Mouse (Mus musculus): ENCODE data around the gene Pomgnt1.

The Pomgnt1 gene

DNA sequence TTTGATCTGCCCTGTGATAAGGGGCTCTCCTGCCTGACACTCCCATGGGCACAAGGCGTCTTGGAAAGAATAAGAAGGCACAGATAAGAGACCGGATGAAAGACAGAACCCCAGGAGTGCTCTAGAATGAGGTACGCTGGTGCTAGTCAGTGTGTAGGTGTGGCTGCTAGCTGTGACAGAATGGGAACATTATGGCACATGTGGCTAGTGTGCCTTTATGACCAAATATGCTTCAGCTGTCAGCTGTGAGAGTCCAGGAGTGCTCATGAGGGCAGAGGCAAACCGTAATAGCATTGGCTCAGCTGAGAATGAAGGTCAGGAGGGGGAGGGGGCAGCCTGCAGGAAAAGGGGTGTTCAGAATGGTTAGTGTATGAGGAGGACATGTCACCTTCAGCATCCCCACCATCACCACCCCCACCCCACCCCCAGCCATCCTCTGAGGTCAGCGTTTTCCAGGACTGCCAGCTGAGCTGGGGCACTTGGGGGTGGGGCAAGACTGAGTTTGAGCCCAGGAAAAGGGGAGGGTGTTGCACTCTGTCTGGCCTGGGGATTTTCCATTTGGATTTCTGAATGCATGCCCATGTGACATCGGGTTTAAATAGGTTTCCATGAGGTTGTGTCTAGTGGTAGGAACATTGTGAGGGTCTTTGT, 51.0 kb downstream of the Pomgnt1 start:
- no peak for DNase-seq

DNA sequence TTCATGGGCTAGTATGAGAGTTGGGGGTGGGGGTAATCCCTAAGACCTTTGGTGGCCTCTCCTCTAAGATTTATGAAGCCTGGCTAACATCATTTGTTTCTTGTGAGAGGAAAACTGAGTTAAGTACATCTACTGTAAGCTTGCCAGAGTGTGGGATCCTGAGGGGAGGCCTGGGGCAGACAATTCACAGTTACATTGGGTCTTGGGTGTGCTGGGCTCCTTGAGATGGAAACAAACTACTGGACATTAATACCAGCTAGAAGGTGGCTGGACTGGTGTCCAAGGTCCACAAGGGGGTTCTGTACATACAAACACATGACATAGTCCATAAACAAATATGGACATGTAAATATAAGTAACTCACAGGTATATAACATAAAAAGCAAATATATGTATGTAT, 51.5 kb downstream of the Pomgnt1 start:
- no peak for DNase-seq

DNA sequence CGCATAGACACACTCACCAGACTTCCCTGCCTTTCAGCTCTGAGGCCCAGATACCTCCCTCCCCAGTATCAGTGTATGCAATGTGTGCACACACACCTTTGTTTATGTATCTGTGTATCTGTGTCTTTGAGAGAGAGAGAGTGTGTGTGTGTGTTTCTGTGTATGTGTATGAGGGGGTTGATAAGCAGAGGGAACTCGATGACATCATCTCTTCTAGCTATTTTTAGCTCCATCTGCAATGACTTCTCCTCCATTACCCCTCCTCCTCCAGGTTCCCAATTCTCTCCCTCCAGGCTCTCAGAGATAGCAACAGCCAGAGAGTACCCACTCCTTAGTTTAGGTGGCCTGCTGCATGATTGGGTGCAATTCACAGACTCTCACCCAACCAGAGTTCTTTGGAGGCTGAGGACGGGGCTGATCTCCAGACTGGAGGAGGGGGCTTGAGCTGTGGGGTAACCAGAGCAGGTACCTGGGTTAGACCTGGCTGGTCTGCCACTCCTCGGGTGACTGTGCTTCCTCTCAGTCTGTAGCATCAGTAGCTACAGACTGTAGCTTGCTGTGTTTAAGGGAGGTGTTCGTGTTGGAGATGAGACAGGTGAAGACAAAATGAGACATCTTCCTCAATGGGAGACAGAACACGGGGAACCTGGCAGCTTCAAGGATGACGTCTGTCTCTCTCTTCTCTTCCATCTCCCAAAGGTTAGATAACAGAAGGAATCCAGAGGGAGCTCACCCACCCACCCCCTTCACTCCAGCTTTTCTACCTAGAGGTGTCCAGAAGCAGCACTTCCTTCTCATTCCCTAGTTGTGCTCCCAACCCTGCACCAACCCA, 52.3 kb downstream of the Pomgnt1 start:
- DNase-seq, result peak in 1 of 2 experiments; percentile 14

DNA sequence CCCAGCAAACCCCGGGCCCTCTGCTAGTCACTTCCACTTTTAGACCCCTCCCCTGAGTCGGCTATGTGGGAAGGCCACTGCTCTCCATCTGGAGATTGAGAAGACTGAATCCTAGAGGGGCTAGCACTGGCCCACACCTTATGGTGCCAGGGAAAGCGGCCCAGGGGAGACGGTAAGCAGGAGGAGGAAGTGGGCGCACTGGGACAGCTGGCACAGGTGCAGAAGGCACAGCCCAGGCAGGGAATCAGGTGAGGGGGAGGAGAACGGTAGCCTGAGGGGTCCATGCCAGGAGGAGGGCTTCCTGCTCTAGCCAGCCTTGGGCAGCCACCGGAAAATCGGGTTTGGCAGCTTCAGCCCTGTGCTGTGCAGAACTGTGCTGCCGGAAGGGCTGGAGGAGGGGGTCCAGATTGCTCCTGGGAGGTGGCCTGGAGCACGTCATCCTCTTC, 52.9 kb downstream of the Pomgnt1 start:
- peak; percentile 31 to 35 for DNase-seq

DNA sequence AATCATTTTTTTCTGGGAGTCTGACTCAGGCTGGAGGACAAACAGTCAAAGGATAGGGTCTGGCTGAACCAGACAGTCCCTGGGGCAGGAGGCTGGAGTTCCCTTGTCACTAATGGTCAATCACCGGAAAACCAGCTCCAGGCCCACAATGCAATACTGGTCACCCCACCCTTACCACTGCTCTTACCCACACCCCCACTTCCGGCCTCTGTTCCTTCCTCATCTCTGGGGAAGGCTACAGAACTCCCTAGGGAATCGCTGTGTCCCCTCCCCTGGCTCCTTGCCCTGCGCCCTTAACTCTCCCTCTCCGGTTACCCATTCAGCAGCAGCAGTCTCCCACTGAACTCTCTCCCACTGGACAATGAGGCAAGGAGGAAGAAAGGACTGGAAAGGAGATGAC, 53.5 kb downstream of the Pomgnt1 start:
- DNase-seq, result peak; percentile 39 to 42

DNA sequence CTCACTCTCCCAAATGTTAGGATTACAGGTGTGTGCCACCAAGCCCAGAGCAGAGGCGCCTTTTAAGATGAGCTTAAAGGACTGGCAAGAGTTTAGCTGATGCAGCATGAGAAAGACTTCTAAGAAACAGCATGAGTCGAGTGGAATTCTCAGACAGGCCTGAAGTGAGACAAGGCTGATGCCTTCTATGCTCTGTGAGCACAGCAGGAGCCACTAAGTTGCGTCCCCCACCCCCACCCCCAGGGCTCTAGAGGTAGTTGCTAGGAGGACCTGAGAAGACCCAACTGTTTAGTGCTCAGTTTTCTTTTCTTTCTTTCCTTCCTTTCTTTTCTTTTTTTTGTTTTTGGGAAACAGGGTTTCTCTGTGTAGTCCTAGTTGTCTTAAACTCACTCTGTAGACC, 58.4 kb downstream of the Pomgnt1 start:
- no peak for DNase-seq

DNA sequence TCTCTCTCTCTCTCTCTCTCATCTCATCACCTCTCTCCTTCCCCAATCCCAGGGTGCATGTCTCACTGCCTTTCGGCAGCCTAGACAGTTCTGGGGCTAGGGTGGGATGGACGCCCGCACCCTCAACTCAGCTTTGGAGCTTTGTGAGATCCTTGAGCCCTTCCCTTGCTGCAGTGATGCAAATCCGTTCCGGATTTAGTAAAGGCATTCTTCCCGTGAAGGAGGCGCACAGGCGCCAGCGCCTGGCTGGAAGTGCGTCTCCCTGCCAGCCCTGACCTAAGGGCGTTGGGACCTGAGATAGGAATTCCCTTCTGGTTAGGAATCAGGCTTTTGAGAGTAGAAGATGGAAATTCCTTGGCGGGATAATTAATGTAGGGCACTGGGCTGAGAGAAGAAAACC, 59.1 kb downstream of the Pomgnt1 start:
- no peak for DNase-seq

DNA sequence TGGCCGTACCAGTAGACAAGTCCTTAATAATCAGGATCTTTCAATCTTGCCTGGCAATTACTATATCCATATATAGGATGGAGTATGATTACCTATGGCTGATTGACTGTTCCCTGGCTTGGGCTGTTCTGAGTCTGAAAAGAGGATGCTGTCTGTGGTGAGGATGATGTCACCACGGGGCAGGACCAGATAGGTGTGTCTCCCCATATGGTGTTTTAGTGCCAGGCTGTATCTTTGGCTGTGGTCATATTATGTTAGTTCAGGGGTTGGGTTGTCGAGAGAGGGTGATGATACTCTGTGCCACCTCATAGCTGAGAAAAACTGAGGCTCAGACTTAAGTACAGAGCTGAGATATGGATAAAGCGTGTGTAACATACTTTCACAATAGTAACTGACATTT, 61.4 kb downstream of the Pomgnt1 start:
- peak in 1 of 2 experiments; percentile 13 for DNase-seq

DNA sequence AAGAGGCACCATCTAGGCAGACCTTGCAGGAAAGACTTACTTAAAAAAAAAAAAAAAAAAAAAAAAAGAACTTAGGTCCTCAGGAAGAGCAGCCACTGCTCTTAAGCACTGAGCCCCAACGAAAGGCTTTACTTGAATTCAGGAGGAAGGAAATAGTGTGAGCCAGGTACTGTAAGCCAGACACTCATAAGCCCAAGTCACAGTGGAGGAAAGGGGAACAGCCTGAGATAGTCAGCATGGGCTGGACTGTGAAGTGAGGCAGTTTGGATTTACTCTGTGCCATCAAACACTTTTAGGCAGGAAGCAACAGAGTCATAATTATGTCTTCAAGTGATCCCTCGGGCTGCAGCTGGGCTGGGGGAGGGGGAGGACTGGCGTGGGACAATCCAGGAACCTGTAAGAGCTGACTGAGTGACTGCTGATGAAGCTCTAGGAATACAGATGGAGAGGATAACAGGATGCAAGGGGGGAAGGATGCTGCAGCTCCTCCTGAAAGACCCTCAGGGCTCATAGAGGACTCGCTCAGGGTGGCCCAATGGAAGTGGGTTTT, 68.7 kb downstream of the Pomgnt1 start:
- no peak for DNase-seq

DNA sequence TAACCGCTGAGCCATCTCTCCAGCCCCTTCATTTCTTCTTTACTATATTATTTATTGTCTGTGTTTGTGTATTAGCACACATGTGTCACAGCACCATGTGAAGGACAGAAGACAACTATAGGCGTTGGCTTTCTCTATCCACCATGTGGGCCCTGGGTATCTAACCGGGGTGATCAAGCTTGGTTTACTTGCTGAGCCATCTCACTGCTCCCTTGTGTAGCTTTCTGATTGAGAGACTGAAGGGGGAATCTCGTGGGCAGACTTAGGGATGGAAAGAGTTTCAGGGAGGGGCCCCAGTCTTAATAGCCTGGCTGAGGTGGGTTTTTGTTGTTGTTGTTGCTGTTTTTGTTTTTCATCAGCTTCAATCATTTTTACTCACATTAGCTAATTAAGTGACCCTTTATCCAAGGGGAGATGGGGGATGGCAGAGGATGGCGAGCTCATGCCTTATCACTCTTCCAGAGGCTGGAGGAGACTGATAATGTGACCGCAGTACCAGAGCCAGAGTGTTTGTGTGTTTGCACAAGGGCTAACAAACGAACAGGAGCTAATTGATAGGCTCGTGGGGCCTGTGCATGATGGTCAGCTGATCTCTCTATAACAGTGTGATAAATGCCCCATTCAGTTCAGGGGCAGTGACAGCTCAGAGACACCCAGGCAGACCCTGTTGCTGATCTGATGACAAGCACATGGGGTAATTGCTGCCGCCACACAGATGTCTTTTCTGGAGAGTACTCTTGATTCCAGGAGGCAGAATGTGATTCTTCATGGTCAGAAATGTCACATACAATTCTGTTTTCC, 70.1 kb downstream of the Pomgnt1 start:
- no peak for DNase-seq

DNA sequence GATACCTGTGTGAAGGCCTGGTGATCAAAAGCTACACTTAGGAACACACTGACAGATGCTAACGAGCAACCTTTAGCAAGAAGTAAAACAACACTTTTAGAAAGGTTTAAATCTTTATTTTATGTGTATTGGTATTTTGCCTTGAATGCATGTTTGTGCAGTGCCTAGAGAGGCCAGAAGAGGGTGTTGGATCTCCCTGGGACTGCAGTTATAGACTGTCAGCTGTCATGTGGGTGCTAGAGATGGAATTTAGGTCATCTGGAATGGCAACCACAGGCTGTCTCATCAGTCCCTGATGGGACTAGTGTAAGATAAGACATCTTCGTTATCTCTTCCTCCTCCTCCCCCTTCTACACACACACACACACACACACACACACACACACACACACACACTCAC, 74.8 kb downstream of the Pomgnt1 start:
- DNase-seq, result no peak

DNA sequence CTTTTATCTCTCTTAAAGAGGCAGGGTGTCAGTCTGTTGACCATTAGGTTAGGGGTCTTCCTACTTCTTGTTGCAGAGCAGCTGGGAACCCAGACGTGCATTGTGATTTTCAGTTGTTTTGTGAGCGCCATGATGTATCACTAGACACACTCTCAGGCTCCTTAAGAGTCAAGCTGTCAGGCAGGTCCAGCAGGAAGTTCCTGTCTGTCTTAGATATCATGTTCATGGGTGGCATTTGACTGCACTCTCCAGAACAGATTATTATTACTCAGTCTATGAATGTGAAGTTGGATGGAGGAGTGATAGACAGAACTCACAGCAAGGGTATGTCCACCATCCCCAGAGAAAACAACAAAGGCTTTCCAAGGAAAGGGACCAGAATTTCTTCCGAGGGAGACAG, 80.8 kb downstream of the Pomgnt1 start:
- no peak for DNase-seq

DNA sequence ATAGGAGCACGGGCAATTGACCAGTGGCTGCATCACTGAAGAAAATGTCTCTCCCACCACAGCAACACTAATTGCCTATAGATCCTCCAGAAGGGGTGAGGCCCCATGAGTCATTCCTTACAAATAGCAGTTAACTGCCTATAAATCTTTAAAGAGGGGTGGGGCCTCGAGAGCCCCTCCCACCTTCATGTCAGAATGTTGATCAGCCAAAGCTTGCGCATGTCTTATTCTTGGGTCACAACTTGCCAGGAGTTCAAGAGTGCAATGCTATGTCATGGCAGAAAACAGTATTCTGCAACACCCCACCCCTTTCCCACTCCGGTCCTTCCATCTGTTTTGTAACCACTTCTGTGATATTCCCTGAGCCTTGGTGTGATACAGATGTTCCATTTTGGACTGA, 82.9 kb downstream of the Pomgnt1 start:
- no peak for DNase-seq

DNA sequence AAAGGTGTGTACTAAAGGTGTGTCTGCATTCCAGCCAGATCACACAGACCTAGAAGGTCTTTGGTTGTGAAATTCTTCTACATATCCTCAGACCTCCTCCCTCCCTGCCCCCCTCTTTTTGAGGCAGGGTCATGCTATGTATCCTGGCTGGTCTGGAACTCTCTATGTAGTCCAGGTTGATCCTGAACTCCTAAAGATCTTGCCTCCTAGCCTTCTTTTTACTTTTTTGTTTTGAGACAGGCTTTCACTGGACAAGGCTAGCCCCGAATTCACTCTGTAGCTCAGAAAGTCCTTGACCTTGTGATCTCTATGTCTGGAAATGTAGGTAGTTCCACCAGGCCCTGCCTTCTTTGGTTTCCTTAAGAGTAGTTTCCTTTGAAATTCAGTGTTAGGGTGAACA, 85.3 kb downstream of the Pomgnt1 start:
- no peak for DNase-seq
